Mouse (Mus musculus) hindbrain, postnatal 0 days (tissue): ENCODE measurements around the gene Wnt10a. TPM values are rescaled to one million over a fixed set of nuclear protein-coding genes. Genes with fewer than 3 reads are reported as not detected.
A peak's percentile ranks its signal among the peaks of the same experiment; 100 is the strongest.
"Not testable (repeated sequence)": the region's sequence is repeated elsewhere in the genome, so short reads cannot be mapped to it uniquely, and the experiment has no call there.

Experiments used
- ATAC-seq: fragments of 200-750 bp; cut with Nextera tagmentation; 2 replicates; pipeline ENCODE4 v1.8.0; 2017; ENCODE audit warnings: mild to moderate bottlenecking, moderate TSS enrichment, moderate library complexity
- DNase-seq: peaks from one replicate; pipeline ENCODE4 v3.0.0-alpha.2; 2015; ENCODE audit warnings: low spot score
- H3K27ac ChIP-seq: fragments of 300-500 bp; sonication (generic); 2 replicates; pipeline ENCODE4 v1.5.1; 2014; ENCODE audit warnings: mild to moderate bottlenecking
- H3K27me3 ChIP-seq: fragments of 300-500 bp; sonication (generic); 2 replicates; pipeline ENCODE4 v1.6.1; 2014; ENCODE audit warnings: low read length, mixed read lengths; ENCODE audit not compliant: insufficient read depth
- H3K36me3 ChIP-seq: fragments of 300-500 bp; sonication (generic); 2 replicates; pipeline ENCODE4 v1.6.1; 2014; ENCODE audit warnings: low read length, mixed read lengths; ENCODE audit not compliant: insufficient read depth
- H3K4me1 ChIP-seq: fragments of 300-500 bp; sonication (generic); 2 replicates; pipeline ENCODE4 v1.6.1; 2014; ENCODE audit warnings: antibody characterized with exemption, low read length, mixed read lengths; ENCODE audit not compliant: insufficient read depth
- H3K4me2 ChIP-seq: fragments of 300-500 bp; sonication (generic); 2 replicates; pipeline ENCODE4 v1.6.1; 2014; ENCODE audit warnings: low read depth, mild to moderate bottlenecking, low read length, moderate library complexity, mixed read lengths
- H3K4me3 ChIP-seq: fragments of 300-500 bp; sonication (generic); 2 replicates; pipeline ENCODE4 v1.5.1; 2014; ENCODE audit warnings: low read length
- H3K9ac ChIP-seq: fragments of 300-500 bp; sonication (generic); replicated peaks from 2 replicates; pipeline ENCODE4 v1.6.1; 2014; ENCODE audit warnings: mild to moderate bottlenecking, low read length, moderate library complexity, mixed read lengths
- H3K9me3 ChIP-seq: fragments of 300-500 bp; sonication (generic); 2 replicates; pipeline ENCODE4 v1.6.1; 2016; ENCODE audit warnings: low read length, mixed read lengths
- CTCF ChIP-seq: IDR thresholded peaks from 2 replicates; pipeline ENCODE4 v1.5.1; 2016; ENCODE audit warnings: antibody characterized with exemption, control low read depth, low read depth
- WGBS: fragments of 180-500 bp; shearing (Covaris S2); extraction: QIAGEN DNeasy Blood & Tissue Kit; methylation state at CpG from one replicate; pipeline ENCODE4 v1.1.7; 2014; 5-methylcytosine and 5-hydroxymethylcytosine counted together
- polyA plus RNA-seq: library from polyadenylated mRNA; unstranded; fragments of >200 nt; fragmentation: Nextera tagmentation; extraction: Ambion mirVana; gene quantifications from 2 replicates; pipeline ENCODE4 v1.2.1, GENCODE M21; 2015
- total RNA-seq: library from RNA; depleted of rRNA; stranded (reverse); fragments of >200 nt; gene quantifications from 2 replicates; pipeline ENCODE4 v1.2.3, GENCODE M21; 2014

Wnt10a gene
- total and polyA plus RNA-seq, 2 experiments from 2014 or later: 0.48 to 2.7 TPM

DNA sequence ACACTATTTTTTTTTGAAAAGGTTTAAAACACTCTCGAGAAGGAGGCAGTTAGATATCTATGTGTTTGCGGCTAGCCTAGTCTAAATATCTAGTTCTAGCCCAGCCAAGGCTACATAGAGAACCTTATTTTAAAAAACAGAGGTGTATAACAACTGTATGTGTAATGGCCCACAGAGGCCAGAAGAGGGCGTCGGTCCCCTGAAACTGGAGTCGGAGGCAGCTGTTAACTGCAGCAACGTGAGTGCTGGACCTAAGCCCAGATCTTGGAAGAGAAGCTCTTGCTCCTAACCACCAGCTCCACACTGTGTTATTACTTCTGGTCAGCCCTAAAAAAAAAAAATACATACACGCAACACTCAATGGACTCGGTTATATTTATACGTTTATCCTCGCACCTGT, 17.7 kb downstream of the Wnt10a start:
- Histone ChIP-seq H3K4me3 (no peak overlapping the region), H3K9me3 (no peaks in the 10 kb centered on the region), H3K27me3 (peaks cover 16% of the 10 kb centered on the region; the same call in 1 of the 2 replicates), H3K4me2 (no peak overlapping the region), H3K4me1 (peaks cover 11% of the 10 kb centered on the region; the same call in 1 of the 2 replicates), H3K27ac (no peak overlapping the region), H3K36me3 (no peaks in the 10 kb centered on the region), H3K9ac (no peak overlapping the region)
- peak; percentile 50 for DNase-seq
- 59% methylated on average over 10 of the region's 10 CpGs for WGBS
- TF ChIP-seq CTCF: peak; percentile 58
- ATAC-seq: no peak

DNA sequence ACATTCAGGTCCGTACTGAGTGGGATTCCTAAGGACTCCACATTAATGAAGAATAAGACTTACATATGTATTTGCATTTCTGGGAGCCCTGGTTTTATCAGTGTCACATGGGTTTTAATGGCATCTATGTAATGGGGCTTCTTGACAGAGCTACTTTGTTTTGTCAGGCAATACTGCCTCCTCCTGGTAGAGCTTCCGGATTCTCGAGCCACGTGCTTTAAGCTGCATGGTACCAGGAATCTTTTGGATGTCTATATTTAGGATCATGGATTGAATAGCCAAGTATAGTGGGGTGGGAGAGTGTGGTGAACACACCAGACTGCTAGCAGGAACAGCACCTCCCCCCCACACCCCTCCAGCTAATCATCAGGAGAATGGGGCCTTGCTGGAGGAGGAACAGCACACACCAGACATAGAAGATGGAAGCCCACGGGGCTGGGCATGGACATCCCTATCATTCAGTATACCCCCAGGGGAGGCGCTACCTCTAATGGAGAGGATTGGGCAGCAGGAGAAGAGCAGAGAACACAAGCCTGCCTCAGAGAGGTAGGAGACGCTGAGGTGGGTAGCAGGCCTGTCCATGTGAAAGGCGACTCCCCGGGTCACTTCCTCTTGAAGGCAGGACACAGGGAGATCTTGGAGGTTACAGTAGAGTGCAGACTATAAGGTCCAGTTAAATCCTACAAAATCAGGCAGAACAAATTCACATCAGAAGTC, 23.8 kb downstream of the Wnt10a start:
- DNase-seq (no peak), ATAC-seq (no peak)
- no peak overlapping the region for H3K4me2 ChIP-seq
- no peaks in the 10 kb centered on the region for H3K4me1 ChIP-seq
- H3K27ac ChIP-seq: no peak overlapping the region
- 75% methylated on average over 9 of the region's 9 CpGs for WGBS
- H3K36me3 ChIP-seq: no peaks in the 10 kb centered on the region
- no peaks in the 10 kb centered on the region for H3K27me3 ChIP-seq
- H3K9ac ChIP-seq: no peak overlapping the region
- H3K4me3 ChIP-seq: no peak overlapping the region
- no peaks in the 10 kb centered on the region for H3K9me3 ChIP-seq
- peak; percentile 36; the same call in 1 of the 2 replicates for TF ChIP-seq CTCF

DNA sequence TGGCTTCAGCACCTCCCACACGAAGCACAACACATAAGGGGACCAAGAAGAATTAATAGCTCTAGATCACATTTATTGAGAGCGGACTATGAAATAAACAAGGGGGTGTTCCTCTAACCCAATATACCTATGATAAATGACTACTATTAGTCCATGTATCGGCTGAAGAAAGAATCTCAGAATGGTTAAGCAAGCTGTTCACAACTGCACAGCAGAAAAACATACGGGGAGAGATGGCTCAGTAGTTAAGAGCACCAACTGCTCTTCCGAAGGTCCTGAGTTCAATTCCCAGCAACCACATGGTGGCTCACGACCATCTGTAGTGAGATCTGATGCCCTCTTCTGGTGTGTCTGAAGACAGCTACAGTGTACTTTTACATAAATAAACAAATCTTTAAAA, 24.6 kb downstream of the Wnt10a start:
- H3K27me3 ChIP-seq, H3K27ac ChIP-seq, DNase-seq, H3K36me3 ChIP-seq, H3K4me1 ChIP-seq, H3K4me2 ChIP-seq, H3K9ac ChIP-seq, ATAC-seq, H3K4me3 ChIP-seq, H3K9me3 ChIP-seq: not testable (repeated sequence)
- 89% methylated on average over 6 of the region's 6 CpGs for WGBS

DNA sequence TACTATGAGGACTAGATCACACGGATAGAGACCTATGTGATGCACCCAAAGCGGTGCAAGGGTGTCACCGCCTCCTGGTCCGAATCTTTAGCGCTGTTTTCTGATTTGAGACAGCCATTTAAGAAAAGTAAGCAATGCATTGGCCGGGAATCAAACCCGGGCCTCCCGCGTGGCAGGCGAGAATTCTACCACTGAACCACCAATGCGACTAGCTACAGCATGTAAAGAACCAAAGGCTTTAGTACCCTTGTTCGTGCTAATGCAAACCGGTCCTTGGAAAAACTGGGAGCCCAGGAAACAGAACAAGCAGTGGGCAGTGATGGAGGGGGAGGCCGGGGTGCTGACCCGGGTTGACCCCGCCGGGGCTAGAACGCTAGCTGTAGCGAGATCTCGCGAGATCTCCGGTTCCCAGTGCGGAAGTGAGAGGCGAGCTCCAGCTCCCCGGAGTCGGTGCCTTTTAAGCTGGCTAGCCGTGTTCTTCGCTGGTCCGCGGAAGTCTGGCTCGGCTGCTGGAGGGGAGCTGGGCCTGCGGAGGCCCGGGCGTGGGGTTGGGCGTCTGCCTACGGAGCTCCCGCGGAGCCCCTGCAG, 25.4 kb downstream of the Wnt10a start:
- peak overlapping the region; percentile 82 for H3K9ac ChIP-seq
- H3K4me1 ChIP-seq: no peaks in the 10 kb centered on the region
- DNase-seq (peak; percentile 95), ATAC-seq (peak; percentile 94)
- H3K9me3 ChIP-seq: no peaks in the 10 kb centered on the region
- H3K27ac ChIP-seq: peak overlapping the region; percentile 90
- H3K36me3 ChIP-seq: no peaks in the 10 kb centered on the region
- H3K27me3 ChIP-seq: no peaks in the 10 kb centered on the region
- peak overlapping the region; percentile 60 for H3K4me3 ChIP-seq
- no peak for TF ChIP-seq CTCF
- H3K4me2 ChIP-seq: peak overlapping the region; percentile 68
- 2% methylated on average over 38 of the region's 38 CpGs for WGBS

DNA sequence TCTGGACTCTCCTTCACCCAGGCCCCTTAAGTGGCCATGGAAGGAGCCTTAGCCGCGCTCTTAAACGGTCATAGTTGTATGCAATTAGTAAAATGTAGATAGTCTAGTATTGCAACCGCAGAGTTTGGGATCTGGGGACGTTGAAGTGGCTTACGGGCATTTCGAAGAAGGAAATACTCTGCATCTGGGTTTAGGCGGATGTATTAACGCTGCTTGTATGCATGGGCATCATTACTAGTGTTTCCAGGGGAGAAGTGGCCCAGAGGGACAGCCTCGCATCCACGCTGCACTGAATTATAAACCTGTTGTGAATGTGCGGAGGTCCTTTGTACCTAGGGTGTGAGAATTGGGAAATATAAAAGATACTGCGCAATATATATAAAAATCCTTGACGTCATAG, 25.9 kb downstream of the Wnt10a start:
- peak overlapping the region; percentile 90 for H3K27ac ChIP-seq
- H3K4me3 ChIP-seq: peak overlapping the region; percentile 60
- no peak for DNase-seq
- 12% methylated on average over 14 of the region's 14 CpGs for WGBS
- no peaks in the 10 kb centered on the region for H3K9me3 ChIP-seq
- ATAC-seq: peak; percentile 28
- no peak for TF ChIP-seq CTCF
- no peaks in the 10 kb centered on the region for H3K36me3 ChIP-seq
- no peaks in the 10 kb centered on the region for H3K27me3 ChIP-seq
- H3K4me1 ChIP-seq: no peaks in the 10 kb centered on the region
- peak overlapping the region; percentile 68 for H3K4me2 ChIP-seq
- peak overlapping the region; percentile 82 for H3K9ac ChIP-seq

DNA sequence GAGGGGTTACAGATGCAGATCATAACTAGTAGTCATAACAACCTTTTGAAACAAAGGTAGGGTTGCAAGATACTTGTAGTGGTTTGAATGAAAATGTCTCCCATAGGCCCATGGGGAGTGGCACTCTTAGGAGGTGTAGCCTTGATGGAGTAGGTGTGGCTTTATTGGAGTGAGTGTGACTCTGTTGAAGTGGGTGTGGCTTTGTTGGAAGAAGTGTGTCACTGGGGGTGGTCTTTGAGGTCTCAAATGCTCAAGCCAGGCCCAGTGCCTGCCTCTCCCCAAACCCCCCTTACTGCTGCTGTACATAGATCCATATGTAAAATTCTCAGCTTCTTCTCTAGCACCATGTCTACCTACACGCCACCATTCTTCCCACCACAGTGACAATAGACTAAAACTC, 27.2 kb downstream of the Wnt10a start:
- ATAC-seq (no peak), DNase-seq (no peak)
- Histone ChIP-seq H3K9me3 (no peaks in the 10 kb centered on the region), H3K4me1 (no peaks in the 10 kb centered on the region), H3K9ac (no peak overlapping the region), H3K27me3 (no peaks in the 10 kb centered on the region), H3K27ac (no peak overlapping the region), H3K4me2 (no peak overlapping the region), H3K4me3 (no peak overlapping the region), H3K36me3 (no peaks in the 10 kb centered on the region)
- 97% methylated on average over 1 of the region's 1 CpGs for WGBS
- no peak for TF ChIP-seq CTCF

DNA sequence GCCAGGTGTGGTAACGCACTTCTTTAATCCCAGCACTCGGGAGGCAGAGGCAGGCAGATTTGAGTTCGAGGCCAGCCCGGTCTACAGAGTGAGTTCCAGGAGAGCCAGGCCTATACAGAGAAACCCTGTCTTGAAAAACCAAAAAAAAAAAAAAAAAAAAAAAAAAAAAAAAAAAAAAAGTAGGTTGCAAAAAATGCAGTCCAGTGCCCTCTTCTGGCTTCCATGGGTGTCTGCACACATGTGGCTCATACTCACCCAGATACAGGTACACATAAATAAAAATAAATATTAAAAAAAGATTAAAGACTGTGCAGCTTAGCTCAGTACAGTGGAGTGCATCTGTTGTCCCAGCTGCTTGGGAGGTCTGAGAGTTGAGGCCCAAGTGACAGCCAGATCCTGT, 32.3 kb downstream of the Wnt10a start:
- not testable (repeated sequence) for H3K9me3 ChIP-seq, H3K36me3 ChIP-seq, H3K27me3 ChIP-seq, H3K27ac ChIP-seq, H3K9ac ChIP-seq, DNase-seq, H3K4me1 ChIP-seq, H3K4me3 ChIP-seq, ATAC-seq, H3K4me2 ChIP-seq
- WGBS: 92% methylated on average over 4 of the region's 4 CpGs
- 0 out of 2 replicates have a peak, but pooled peaks have one; percentile 7 for TF ChIP-seq CTCF
